Mouse (Mus musculus) neural tube, embryonic 11.5 days (tissue): Measurements from ENCODE around the gene Efcab2. TPM values are rescaled to one million over a fixed set of nuclear protein-coding genes. Genes with fewer than 3 reads are reported as not detected.

Experiments
- ATAC-seq: fragments of 200-750 bp; cut with Nextera tagmentation; 2 replicates; pipeline ENCODE4 v1.8.0; 2017; ENCODE audit warnings: moderate number of reproducible peaks, mild to moderate bottlenecking, moderate TSS enrichment, moderate library complexity; ENCODE audit not compliant: insufficient read depth, low FRiP score, low TSS enrichment
- DNase-seq: peaks from one replicate; pipeline ENCODE4 v3.0.0-alpha.2; 2015; ENCODE audit warnings: low spot score
- H3K27ac ChIP-seq: fragments of 300-500 bp; sonication (generic); 2 replicates; pipeline ENCODE4 v1.5.1; 2014; ENCODE audit warnings: low read depth, mild to moderate bottlenecking, low read length
- H3K27me3 ChIP-seq: fragments of 300-500 bp; sonication (generic); 2 replicates; pipeline ENCODE4 v1.6.1; 2014; ENCODE audit warnings: mild to moderate bottlenecking, low read length, mixed read lengths; ENCODE audit not compliant: control insufficient read depth, insufficient read depth
- H3K36me3 ChIP-seq: fragments of 300-500 bp; sonication (generic); 2 replicates; pipeline ENCODE4 v1.6.1; 2014; ENCODE audit warnings: mild to moderate bottlenecking, low read length, moderate library complexity, mixed read lengths; ENCODE audit not compliant: control insufficient read depth, insufficient read depth
- H3K4me1 ChIP-seq: fragments of 300-500 bp; sonication (generic); 2 replicates; pipeline ENCODE4 v1.6.1; 2014; ENCODE audit warnings: low read length, mixed read lengths; ENCODE audit not compliant: control insufficient read depth, insufficient read depth
- H3K4me2 ChIP-seq: fragments of 300-500 bp; sonication (generic); 2 replicates; pipeline ENCODE4 v1.6.1; 2014; ENCODE audit warnings: low read depth, mild to moderate bottlenecking, moderate library complexity
- H3K4me3 ChIP-seq: fragments of 300-500 bp; sonication (generic); 2 replicates; pipeline ENCODE4 v1.5.1; 2014; ENCODE audit warnings: low read depth, low read length
- H3K9ac ChIP-seq: fragments of 300-500 bp; sonication (generic); 2 replicates; pipeline ENCODE4 v1.6.1; 2014; ENCODE audit warnings: mild to moderate bottlenecking, low read length
- H3K9me3 ChIP-seq: fragments of 300-500 bp; sonication (generic); 2 replicates; pipeline ENCODE4 v1.6.1; 2016; ENCODE audit warnings: low read length; ENCODE audit not compliant: control insufficient read depth
- WGBS: fragments of 180-500 bp; shearing (Covaris S2); extraction: QIAGEN DNeasy Blood & Tissue Kit; methylation state at CpG from one replicate; pipeline ENCODE4 v1.1.7; 2014; 5-methylcytosine and 5-hydroxymethylcytosine counted together
- polyA plus RNA-seq: library from polyadenylated mRNA; unstranded; fragments of >200 nt; fragmentation: Nextera tagmentation; extraction: Ambion mirVana; gene quantifications from 2 replicates; pipeline ENCODE4 v1.2.1, GENCODE M21; 2014

Efcab2 gene
- polyA plus RNA-seq, 1 experiment from 2014 or later: 6.8 TPM

GRCm38 (mm10) chr1:178483854-178484253 is 78.0 kb downstream of the Efcab2 start:
- Histone ChIP-seq H3K4me1 (no peaks in the 10 kb centered on the region), H3K36me3 (no peaks in the 10 kb centered on the region), H3K27me3 (no peaks in the 10 kb centered on the region), H3K4me3 (no peak overlapping the region), H3K9ac (no peak overlapping the region), H3K4me2 (no peak overlapping the region), H3K27ac (no peak overlapping the region), H3K9me3 (no peaks in the 10 kb centered on the region)
- no peak for DNase-seq
- ATAC-seq: no peak

DNA sequence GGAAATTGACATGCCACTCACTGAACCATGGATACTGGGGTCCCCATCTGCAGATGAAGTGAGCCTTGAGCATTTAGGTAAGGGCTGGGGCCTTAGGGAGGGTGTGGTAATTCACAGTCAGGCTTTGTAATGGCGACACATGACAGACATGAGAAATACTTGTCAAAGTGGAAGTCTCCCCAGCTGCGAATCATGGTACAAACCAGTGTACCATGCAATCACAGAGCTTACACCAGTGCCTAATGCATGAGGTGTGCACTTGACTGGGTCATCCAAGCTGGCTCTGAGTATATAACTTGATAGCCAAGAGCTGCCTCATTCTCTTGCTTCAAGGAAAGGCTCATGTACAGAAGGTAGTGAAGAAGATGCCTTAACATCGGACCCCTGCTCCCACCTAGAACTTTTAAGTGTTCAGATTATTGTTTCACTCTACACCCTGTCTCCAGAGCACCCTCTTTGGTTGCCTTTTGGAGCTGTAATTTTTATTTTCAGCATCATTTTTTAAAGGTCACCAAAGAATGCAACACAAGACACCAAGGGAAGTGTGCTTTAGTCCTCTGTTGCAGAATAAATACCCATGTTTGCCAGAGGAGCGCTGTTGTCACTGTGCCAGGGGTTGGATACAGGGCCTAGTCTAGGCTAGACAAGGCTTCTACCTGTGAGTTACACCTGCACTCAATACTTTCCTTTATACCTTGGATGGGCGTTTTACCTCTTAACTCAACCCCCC is 79.4 kb downstream of the Efcab2 start:
- ATAC-seq (no peak), DNase-seq (no peak)

GRCm38 (mm10) chr1:178485868-178486220 is 80.0 kb downstream of the Efcab2 start:
- H3K36me3 ChIP-seq: no peaks in the 10 kb centered on the region
- H3K4me3 ChIP-seq: no peak overlapping the region
- no peaks in the 10 kb centered on the region for H3K27me3 ChIP-seq
- WGBS: 79% methylated on average over 5 of the region's 5 CpGs
- H3K4me2 ChIP-seq: no peak overlapping the region
- H3K4me1 ChIP-seq: no peaks in the 10 kb centered on the region
- H3K27ac ChIP-seq: no peak overlapping the region
- no peak overlapping the region for H3K9ac ChIP-seq
- H3K9me3 ChIP-seq: no peaks in the 10 kb centered on the region
- ATAC-seq (no peak), DNase-seq (no peak)

More for the DNA sequence above, 79.4 kb downstream of the Efcab2 start:
- no peaks in the 10 kb centered on the region for H3K9me3 ChIP-seq
- no peak overlapping the region for H3K4me3 ChIP-seq
- no peaks in the 10 kb centered on the region for H3K36me3 ChIP-seq
- no peaks in the 10 kb centered on the region for H3K27me3 ChIP-seq
- H3K27ac ChIP-seq: no peak overlapping the region
- no peak overlapping the region for H3K9ac ChIP-seq
- no peaks in the 10 kb centered on the region for H3K4me1 ChIP-seq
- H3K4me2 ChIP-seq: no peak overlapping the region
- 80% methylated on average over 5 of the region's 5 CpGs for WGBS

DNA sequence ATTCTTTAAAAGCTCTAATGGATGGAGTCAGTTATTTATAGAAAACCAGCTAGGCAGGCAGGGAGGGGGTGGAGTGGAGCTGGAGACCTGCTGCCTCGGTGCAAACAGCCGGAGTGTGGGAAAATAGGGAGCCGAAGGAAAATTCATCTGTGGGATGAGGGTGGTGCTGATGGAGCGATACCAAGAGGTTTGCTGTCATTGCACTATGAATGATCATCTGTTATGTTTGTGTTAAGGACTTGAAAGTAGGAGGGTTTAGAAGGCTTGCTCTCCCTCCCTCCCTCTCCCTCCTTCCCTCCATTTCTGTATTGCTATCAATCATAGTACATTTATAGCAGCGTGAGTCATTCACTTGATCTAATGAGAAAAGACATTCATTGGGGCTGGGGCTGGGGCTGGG is 80.9 kb downstream of the Efcab2 start:
- DNase-seq (no peak), ATAC-seq (no peak)
- H3K4me1 ChIP-seq: no peaks in the 10 kb centered on the region
- no peak overlapping the region for H3K4me2 ChIP-seq
- 82% methylated on average over 5 of the region's 5 CpGs for WGBS
- no peaks in the 10 kb centered on the region for H3K36me3 ChIP-seq
- no peaks in the 10 kb centered on the region for H3K27me3 ChIP-seq
- H3K4me3 ChIP-seq: no peak overlapping the region
- no peak overlapping the region for H3K9ac ChIP-seq
- no peaks in the 10 kb centered on the region for H3K9me3 ChIP-seq
- no peak overlapping the region for H3K27ac ChIP-seq

DNA sequence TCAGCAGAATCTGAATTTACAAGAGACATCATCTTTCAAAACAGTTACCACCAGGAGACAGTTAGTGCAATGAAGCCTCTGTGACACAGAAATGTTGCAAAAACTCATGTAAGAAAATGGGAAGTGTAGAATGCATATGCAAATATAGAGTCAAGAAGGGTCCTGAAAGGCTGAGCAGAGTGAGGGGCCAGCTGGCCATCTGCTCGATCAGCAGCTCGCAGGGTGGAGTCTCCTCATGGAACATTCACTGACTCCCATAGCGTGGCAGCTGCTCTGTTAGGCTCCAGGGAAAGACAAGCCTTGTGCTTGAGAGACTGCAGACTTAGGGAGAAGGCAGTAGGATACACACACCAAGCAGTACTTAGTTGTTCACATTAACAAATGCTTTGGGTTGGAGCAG is 83.2 kb downstream of the Efcab2 start:
- Histone ChIP-seq H3K4me2 (no peak overlapping the region), H3K36me3 (no peaks in the 10 kb centered on the region), H3K4me1 (no peaks in the 10 kb centered on the region), H3K9ac (no peak overlapping the region), H3K27me3 (no peaks in the 10 kb centered on the region), H3K27ac (no peak overlapping the region), H3K4me3 (no peak overlapping the region), H3K9me3 (no peaks in the 10 kb centered on the region)
- 36% methylated on average over 3 of the region's 3 CpGs for WGBS
- ATAC-seq (no peak), DNase-seq (no peak)

GRCm38 (mm10) chr1:178491733-178492132 is 85.8 kb downstream of the Efcab2 start:
- Histone ChIP-seq H3K4me2 (no peak overlapping the region), H3K36me3 (no peaks in the 10 kb centered on the region), H3K4me3 (no peak overlapping the region), H3K9me3 (no peaks in the 10 kb centered on the region), H3K4me1 (no peaks in the 10 kb centered on the region), H3K9ac (no peak overlapping the region), H3K27ac (no peak overlapping the region), H3K27me3 (no peaks in the 10 kb centered on the region)
- DNase-seq (no peak), ATAC-seq (no peak)
- WGBS: 89% methylated on average over 5 of the region's 5 CpGs

- whole genome bisulfite sequencing: 86% methylated on average over 2 of the region's 2 CpGs
- Histone ChIP-seq H3K4me3 (no peak overlapping the region), H3K36me3 (no peaks in the 10 kb centered on the region), H3K27ac (no peak overlapping the region), H3K4me1 (no peaks in the 10 kb centered on the region), H3K27me3 (no peaks in the 10 kb centered on the region), H3K9me3 (no peaks in the 10 kb centered on the region), H3K4me2 (no peak overlapping the region), H3K9ac (no peak overlapping the region)
- ATAC-seq (no peak), DNase-seq (no peak)
These were observed 86.6 kb downstream of the Efcab2 start for GRCm38 (mm10) chr1:178492493-178492892.

GRCm38 (mm10) chr1:178496186-178496585 is 90.3 kb downstream of the Efcab2 start:
- no peaks in the 10 kb centered on the region for H3K9me3 ChIP-seq
- ATAC-seq (no peak), DNase-seq (no peak)
- H3K36me3 ChIP-seq: no peaks in the 10 kb centered on the region
- H3K4me3 ChIP-seq: no peak overlapping the region
- H3K4me1 ChIP-seq: no peaks in the 10 kb centered on the region
- no peaks in the 10 kb centered on the region for H3K27me3 ChIP-seq
- no peak overlapping the region for H3K4me2 ChIP-seq
- H3K27ac ChIP-seq: no peak overlapping the region
- 69% methylated on average over 2 of the region's 2 CpGs for WGBS
- no peak overlapping the region for H3K9ac ChIP-seq

- no peak overlapping the region for H3K4me3 ChIP-seq
- DNase-seq (no peak), ATAC-seq (no peak)
- no peaks in the 10 kb centered on the region for H3K4me1 ChIP-seq
- H3K36me3 ChIP-seq: no peaks in the 10 kb centered on the region
- H3K9ac ChIP-seq: no peak overlapping the region
- no peak overlapping the region for H3K4me2 ChIP-seq
- no peaks in the 10 kb centered on the region for H3K9me3 ChIP-seq
- no peaks in the 10 kb centered on the region for H3K27me3 ChIP-seq
- WGBS: 67% methylated on average over 1 of the region's 1 CpGs
- H3K27ac ChIP-seq: no peak overlapping the region
These were observed 91.0 kb downstream of the Efcab2 start for GRCm38 (mm10) chr1:178496841-178497240.
